In genomic region chr1:36444471-36445464, GRCm38 (mm10) we compare ENCODE assay signal across 8 mouse cellular contexts. TPM values are rescaled to one million over a fixed set of nuclear protein-coding genes. Genes with fewer than 3 reads are reported as not detected.
DNase-seq lines count a peak whose midpoint lies in the region; ATAC-seq and TF ChIP-seq lines count a peak whose summit lies in the region.

Gene Lman2l (minus strand): TSS chr1:36445271.

- TF ChIP-seq POLR2A in testis, adult 2 months (IDR thresholded peaks at IDR 0.05; ENCODE audit: control insufficient read depth, low read depth, low read length): 0 out of 2 replicates have a peak, but pooled peaks have one; percentile 62

- H3K36me3 ChIP-seq in E14TG2a.4 (ENCODE audit: insufficient read depth, low read length): peaks cover 36% of the 10 kb centered on the region
- H3K36me3 ChIP-seq in forebrain, embryonic 12.5 days (replicated peaks): peaks cover 20% of the 10 kb centered on the region
- H3K36me3 ChIP-seq in heart, postnatal 0 days (replicated peaks; ENCODE audit: control insufficient read depth, insufficient read depth, low read length): peaks cover 10% of the 10 kb centered on the region; the same call in 1 of the 2 replicates
- H3K36me3 ChIP-seq in liver, embryonic 16.5 days (ENCODE audit: control insufficient read depth, insufficient read depth): no peaks in the 10 kb centered on the region
- peaks cover 20% of the 10 kb centered on the region for H3K36me3 ChIP-seq in neural tube, embryonic 13.5 days
- no peaks in the 10 kb centered on the region for H3K36me3 ChIP-seq in testis, adult 2 months (ENCODE audit: control insufficient read depth, insufficient read depth, low read length)

- WGBS in forebrain, embryonic 12.5 days: 1% methylated on average over 57 of the region's 57 CpGs
- 2% methylated on average over 57 of the region's 57 CpGs for WGBS in heart, postnatal 0 days
- under 1% methylated on average over 57 of the region's 57 CpGs for WGBS in liver, embryonic 16.5 days (ENCODE audit: insufficient replicate concordance)
- under 1% methylated on average over 53 of the region's 57 CpGs for WGBS in neural tube, embryonic 13.5 days

- H3K9me3 ChIP-seq in E14TG2a.4 (ENCODE audit: low read length): no peaks in the 10 kb centered on the region
- no peaks in the 10 kb centered on the region for H3K9me3 ChIP-seq in forebrain, embryonic 12.5 days
- H3K9me3 ChIP-seq in heart, postnatal 0 days (replicated peaks; ENCODE audit: control insufficient read depth, low read length): no peaks in the 10 kb centered on the region
- no peaks in the 10 kb centered on the region for H3K9me3 ChIP-seq in liver, embryonic 16.5 days (replicated peaks; ENCODE audit: control insufficient read depth, low read length)
- no peaks in the 10 kb centered on the region for H3K9me3 ChIP-seq in neural tube, embryonic 13.5 days

- H3K27me3 ChIP-seq in E14TG2a.4 (ENCODE audit: insufficient read depth, low read length): peaks cover 3% of the 10 kb centered on the region
- H3K27me3 ChIP-seq in forebrain, embryonic 12.5 days: no peaks in the 10 kb centered on the region
- no peaks in the 10 kb centered on the region for H3K27me3 ChIP-seq in heart, postnatal 0 days (ENCODE audit: control insufficient read depth, insufficient read depth, low read length)
- H3K27me3 ChIP-seq in liver, embryonic 16.5 days (ENCODE audit: control insufficient read depth, insufficient read depth, low read depth, low read length): no peaks in the 10 kb centered on the region
- H3K27me3 ChIP-seq in neural tube, embryonic 13.5 days: no peaks in the 10 kb centered on the region
- no peaks in the 10 kb centered on the region for H3K27me3 ChIP-seq in testis, adult 2 months (ENCODE audit: control insufficient read depth, insufficient read depth, low read length)

- H3K9ac ChIP-seq in forebrain, embryonic 12.5 days: peak within 1 kb of the TSS; percentile 77
- H3K9ac ChIP-seq in heart, postnatal 0 days (replicated peaks; ENCODE audit: low read depth, low read length): peak within 1 kb of the TSS; percentile 77
- H3K9ac ChIP-seq in liver, embryonic 16.5 days (ENCODE audit: low read depth, low read length): peak within 1 kb of the TSS; percentile 74
- H3K9ac ChIP-seq in neural tube, embryonic 13.5 days: peak within 1 kb of the TSS; percentile 80

- peaks cover 19% of the 10 kb centered on the region for H3K4me1 ChIP-seq in E14TG2a.4 (replicated peaks; ENCODE audit: low read depth, low read length)
- H3K4me1 ChIP-seq in forebrain, embryonic 12.5 days: peaks cover 8% of the 10 kb centered on the region
- H3K4me1 ChIP-seq in heart, postnatal 0 days (ENCODE audit: control insufficient read depth, insufficient read depth): peaks cover 6% of the 10 kb centered on the region; the same call in 1 of the 2 replicates
- peaks cover 9% of the 10 kb centered on the region for H3K4me1 ChIP-seq in liver, embryonic 16.5 days (ENCODE audit: control insufficient read depth, low read depth, low read length)
- peaks cover 24% of the 10 kb centered on the region for H3K4me1 ChIP-seq in neural tube, embryonic 13.5 days (replicated peaks)
- peaks cover 7% of the 10 kb centered on the region for H3K4me1 ChIP-seq in testis, adult 2 months (ENCODE audit: control insufficient read depth, insufficient read depth, low read length)

- peak; percentile 93 for DNase-seq in c-Kit-positive CD71-positive TER-119-positive erythroid progenitor cells, embryonic 14.5 days (ENCODE audit: low spot score)
- DNase-seq in heart, postnatal 0 days (ENCODE audit: low spot score): peak; percentile 97
- DNase-seq in kidney, postnatal 4 days: peak; percentile 98 to 99

- TF ChIP-seq CTCF in E14TG2a.4 (conservative IDR thresholded peaks at IDR 0.05; ENCODE audit: low read length): no peak
- TF ChIP-seq CTCF in heart, postnatal 0 days (IDR thresholded peaks at IDR 0.05; ENCODE audit: low read depth): no peak
- no peak for TF ChIP-seq CTCF in testis, adult 2 months (IDR thresholded peaks at IDR 0.05; ENCODE audit: control insufficient read depth, insufficient read depth, insufficient replicate concordance, low read depth, low read length)

- peak; percentile 100 for ATAC-seq in forebrain, embryonic 12.5 days (ENCODE audit: low FRiP score)
- peak; percentile 100 for ATAC-seq in heart, postnatal 0 days (ENCODE audit: insufficient read depth, low read depth)
- ATAC-seq in liver, embryonic 16.5 days (ENCODE audit: low read depth): peak; percentile 100
- peak; percentile 99 for ATAC-seq in neural tube, embryonic 13.5 days (ENCODE audit: low read depth)

- H3K27ac ChIP-seq in forebrain, embryonic 12.5 days: peak within 1 kb of the TSS; percentile 85
- peak within 1 kb of the TSS; percentile 70 for H3K27ac ChIP-seq in heart, postnatal 0 days (ENCODE audit: low read depth)
- H3K27ac ChIP-seq in liver, embryonic 16.5 days (ENCODE audit: low read length): peak within 1 kb of the TSS; percentile 49
- peak within 1 kb of the TSS; percentile 87 for H3K27ac ChIP-seq in neural tube, embryonic 13.5 days (replicated peaks)
- H3K27ac ChIP-seq in testis, adult 2 months (ENCODE audit: control insufficient read depth, insufficient read depth, low read depth, low read length): peak within 1 kb of the TSS; percentile 64

- H3K4me3 ChIP-seq in E14TG2a.4 (replicated peaks; ENCODE audit: low read length): peak within 1 kb of the TSS; percentile 96
- H3K4me3 ChIP-seq in forebrain, embryonic 12.5 days (replicated peaks): peak within 1 kb of the TSS; percentile 81
- H3K4me3 ChIP-seq in heart, postnatal 0 days (ENCODE audit: low read depth, low read length): peak within 1 kb of the TSS; percentile 88
- peak within 1 kb of the TSS; percentile 96 for H3K4me3 ChIP-seq in liver, embryonic 16.5 days (ENCODE audit: low read depth, low read length)
- H3K4me3 ChIP-seq in neural tube, embryonic 13.5 days: peak within 1 kb of the TSS; percentile 76
- peak within 1 kb of the TSS; percentile 94 for H3K4me3 ChIP-seq in testis, adult 2 months (ENCODE audit: control insufficient read depth, low read depth, low read length)

- TF ChIP-seq EP300 in heart, postnatal 0 days (IDR thresholded peaks at IDR 0.05; ENCODE audit: low read depth): no peak

- peak within 1 kb of the TSS; percentile 64 for H3K4me2 ChIP-seq in forebrain, embryonic 12.5 days
- H3K4me2 ChIP-seq in heart, postnatal 0 days (ENCODE audit: low read depth, low read length): peak within 1 kb of the TSS; percentile 93
- H3K4me2 ChIP-seq in liver, embryonic 16.5 days (ENCODE audit: low read depth, low read length): peak within 1 kb of the TSS; percentile 97
- peak within 1 kb of the TSS; percentile 82 for H3K4me2 ChIP-seq in neural tube, embryonic 13.5 days

RNA-seq across cellular contexts. Expression of gene Lman2l, which starts in this region (rescaled TPM):
- 67.1 and 71.4 TPM in 2 replicates for polyA plus RNA-seq in forebrain, embryonic 12.5 days (2016; fragmentation: Nextera tagmentation; extraction: Ambion mirVana)
- 6.4 and 8.2 TPM in 2 replicates for total RNA-seq in heart, postnatal 0 days (2014; rRNA removed; ENCODE audit: low replicate concordance)
- 22.3 and 25.4 TPM in 2 replicates for polyA plus RNA-seq in heart, postnatal 0 days (2015; fragmentation: Nextera tagmentation; extraction: Ambion mirVana)
- polyA plus RNA-seq in liver, embryonic 16.5 days (2015; fragmentation: Nextera tagmentation; extraction: Ambion mirVana): 12.0 and 13.0 TPM in 2 replicates
- 73.1 and 74.6 TPM in 2 replicates for polyA plus RNA-seq in neural tube, embryonic 13.5 days (2015; fragmentation: Nextera tagmentation; extraction: Ambion mirVana)
- polyA plus RNA-seq in testis, adult 2 months (2012; rRNA removed): 18.7 and 22.1 TPM in 2 replicates

Comparison
In these comparisons a context has a peak if more than half of its experiments do, and no peak if none do; other contexts are left out.
1. Peak in every context shown above with its lines: DNase-seq, ATAC-seq, H3K4me3 ChIP-seq and H3K27ac ChIP-seq.